Mouse (Mus musculus) G1E (cell line): Measurements from ENCODE around the gene Gab2. TPM values are rescaled to one million over a fixed set of nuclear protein-coding genes. Genes with fewer than 3 reads are reported as not detected.

Source experiments
- ATAC-seq: 2 replicates; pipeline ENCODE4 v1.8.0; 2016; ENCODE audit warnings: mild to moderate bottlenecking; ENCODE audit not compliant: insufficient number of reproducible peaks, poor library complexity, low FRiP score, severe bottlenecking; ENCODE audit errors: extremely low read depth
- DNase-seq: peaks from one replicate; pipeline ENCODE4 v3.0.0; 2012; ENCODE audit warnings: low spot score
- H3K27me3 ChIP-seq: 2 replicates; pipeline ENCODE4 v1.6.1; 2012; ENCODE audit warnings: mild to moderate bottlenecking, low read length, inconsistent platforms; ENCODE audit not compliant: insufficient read depth
- H3K36me3 ChIP-seq: replicated peaks from 2 replicates; pipeline ENCODE3; 2012; ENCODE audit warnings: mild to moderate bottlenecking, inconsistent platforms
- H3K4me1 ChIP-seq: 2 replicates; pipeline ENCODE4 v1.6.1; 2012; ENCODE audit warnings: low read depth, low read length, inconsistent platforms, mixed read lengths; ENCODE audit not compliant: insufficient read depth
- H3K4me3 ChIP-seq: 2 replicates; pipeline ENCODE4 v1.5.1; 2012; ENCODE audit warnings: low read depth, mild to moderate bottlenecking, inconsistent platforms, low read length, moderate library complexity, mixed read lengths
- H3K9me3 ChIP-seq: replicated peaks from 2 replicates; pipeline ENCODE4 v1.6.1; 2012; ENCODE audit warnings: inconsistent platforms
- CTCF ChIP-seq: IDR thresholded peaks from 2 replicates; pipeline ENCODE4 v1.5.1; 2012; ENCODE audit warnings: low read depth, low read length, inconsistent platforms, mixed read lengths
- GATA1 ChIP-seq: IDR thresholded peaks from 2 replicates; pipeline ENCODE4 v1.6.1; 2012; ENCODE audit warnings: borderline replicate concordance, low read length, inconsistent platforms, mixed read lengths
- GATA2 ChIP-seq: IDR thresholded peaks from 2 replicates; pipeline ENCODE4 v1.6.1; 2012; ENCODE audit warnings: low read depth, low read length, inconsistent platforms, borderline replicate concordance
- POLR2AphosphoS5 ChIP-seq: IDR thresholded peaks from 2 replicates; pipeline ENCODE4 v1.6.1; 2012; ENCODE audit warnings: low read depth, low read length, inconsistent platforms; ENCODE audit not compliant: insufficient replicate concordance
- TAL1 ChIP-seq: conservative IDR thresholded peaks from 2 replicates; pipeline ENCODE4 v1.6.1; 2012; ENCODE audit warnings: low read depth, low read length, inconsistent platforms, mixed read lengths
- polyA plus RNA-seq: library from polyadenylated mRNA; stranded (reverse); fragments of >175 nt; gene quantifications from 2 replicates; pipeline ENCODE4 v1.2.3, GENCODE M21; 2012
- total RNA-seq, 2 experiments: library from RNA; stranded (forward) in 1 of 2; stranded (reverse) in 1 of 2; fragments of 200-1000 nt in 1 of 2; fragments of >200 nt in 1 of 2; fragmentation: Nextera tagmentation in 1 of 2; gene quantifications; 2 replicates each; pipeline ENCODE4 v1.2.3; 2014 to 2017

The Gab2 gene
- total and polyA plus RNA-seq, 3 experiments: 13.2 to 80.3 (median 22.7) TPM

- ATAC-seq: no peak
- Histone ChIP-seq H3K9me3 (no peaks in the 10 kb centered on the region), H3K4me1 (peaks cover 12% of the 10 kb centered on the region), H3K27me3 (peaks cover 45% of the 10 kb centered on the region), H3K36me3 (no peaks in the 10 kb centered on the region), H3K4me3 (no peak overlapping the region)
- DNase-seq: no peak
- TF ChIP-seq GATA2 (no peak), POLR2AphosphoS5 (no peak), GATA1 (no peak), CTCF (no peak), TAL1 (no peak)
These were observed 276.5 kb downstream of the Gab2 start for GRCm38 (mm10) chr7:97357840-97358239.

- H3K4me1 ChIP-seq: peaks cover 12% of the 10 kb centered on the region
- ATAC-seq (no peak), DNase-seq (no peak)
- H3K36me3 ChIP-seq: no peaks in the 10 kb centered on the region
- no peak for TF ChIP-seq CTCF
- TF ChIP-seq GATA2: no peak
- H3K9me3 ChIP-seq: no peaks in the 10 kb centered on the region
- no peak overlapping the region for H3K4me3 ChIP-seq
- H3K27me3 ChIP-seq: peaks cover 44% of the 10 kb centered on the region
These were observed 277.0 kb downstream of the Gab2 start for GRCm38 (mm10) chr7:97358347-97358746.

Other genes with a start within 250 kb of the Gab2 start
- 44.9 and 45.6 TPM in 2 replicates for gene Nars2, start 130.1 kb upstream of the Gab2 start, total RNA-seq (2014; fragmentation: Nextera tagmentation)
- gene Nars2, start 130.1 kb upstream of the Gab2 start, total RNA-seq (2017): 22.7 and 24.4 TPM in 2 replicates
- 9.8 and 12.6 TPM in 2 replicates for gene Nars2, start 130.1 kb upstream of the Gab2 start, polyA plus RNA-seq